Mouse (Mus musculus): ENCODE data around the gene Rimbp3. TPM values are rescaled to one million over a fixed set of nuclear protein-coding genes. Genes with fewer than 3 reads are reported as not detected.

Rimbp3 gene
- polyA plus RNA-seq, 1 experiment from 2014 or later, result 2.3 TPM

- Histone ChIP-seq H3K36me3 (peaks cover 3% of the 10 kb centered on the region; the same call in 1 of the 2 replicates), H3K4me3 (peak overlapping the region; percentile 100), H3K9me3 (no peaks in the 10 kb centered on the region), H3K4me2 (replicated peaks) (peak overlapping the region; percentile 88), H3K27ac (replicated peaks) (peak overlapping the region; percentile 67), H3K4me1 (peaks cover 15% of the 10 kb centered on the region), H3K27me3 (no peaks in the 10 kb centered on the region), H3K9ac (replicated peaks) (peak overlapping the region; percentile 99)
- WGBS, result 8% methylated on average over 24 of the region's 24 CpGs
- 0 out of 2 replicates have a peak, but pooled peaks have one; percentile 4 for ATAC-seq (ENCODE audit: low FRiP score, low read depth)
Measured at GRCm38 (mm10) chr16:17200121-17200952, 8.1 kb upstream of the Rimbp3 start.

- peak overlapping the region; percentile 67 for H3K27ac ChIP-seq (replicated peaks)
- peak overlapping the region; percentile 88 for H3K4me2 ChIP-seq (replicated peaks)
- H3K9me3 ChIP-seq, result no peaks in the 10 kb centered on the region
- under 1% methylated on average over 71 of the region's 72 CpGs for WGBS
- peak; percentile 88 for ATAC-seq (ENCODE audit: low FRiP score, low read depth)
- H3K36me3 ChIP-seq, result 0 out of 2 replicates have a peak, but pooled peaks cover 3% of the 10 kb centered on the region
- peaks cover 15% of the 10 kb centered on the region for H3K4me1 ChIP-seq
- H3K9ac ChIP-seq (replicated peaks), result peak overlapping the region; percentile 99
- H3K4me3 ChIP-seq, result peak overlapping the region; percentile 100
- H3K27me3 ChIP-seq, result peaks cover 2% of the 10 kb centered on the region; the same call in 1 of the 2 replicates
Measured at GRCm38 (mm10) chr16:17200953-17201707, 7.3 kb upstream of the Rimbp3 start.

GRCm38 (mm10) chr16:17201977-17202376 lies 6.4 kb upstream of the Rimbp3 start:
- Histone ChIP-seq H3K4me2 (replicated peaks) (no peak overlapping the region), H3K9ac (replicated peaks) (no peak overlapping the region), H3K9me3 (no peaks in the 10 kb centered on the region), H3K4me3 (0 out of 2 replicates have a peak overlapping the region, but pooled peaks have one; percentile 100), H3K27me3 (peaks cover 10% of the 10 kb centered on the region), H3K27ac (replicated peaks) (no peak overlapping the region), H3K36me3 (0 out of 2 replicates have a peak, but pooled peaks cover 3% of the 10 kb centered on the region), H3K4me1 (peaks cover 15% of the 10 kb centered on the region)
- 63% methylated on average over 2 of the region's 2 CpGs for WGBS
- no peak for ATAC-seq (ENCODE audit: low FRiP score, low read depth)

GRCm38 (mm10) chr16:17202549-17202948 lies 5.9 kb upstream of the Rimbp3 start, which contains the start of gene Ube2l3:
TSS of gene Ube2l3 (minus strand) at chr16:17202649.
- Histone ChIP-seq H3K9me3 (no peaks in the 10 kb centered on the region), H3K4me2 (replicated peaks) (peak within 1 kb of the TSS; percentile 88; the same call in 1 of the 2 replicates), H3K4me3 (peak within 1 kb of the TSS; percentile 100), H3K27ac (replicated peaks) (no peak within 1 kb of the TSS), H3K36me3 (0 out of 2 replicates have a peak, but pooled peaks cover 3% of the 10 kb centered on the region), H3K4me1 (peaks cover 15% of the 10 kb centered on the region), H3K9ac (replicated peaks) (peak within 1 kb of the TSS; percentile 99; the same call in 1 of the 2 replicates), H3K27me3 (peaks cover 12% of the 10 kb centered on the region)
- ATAC-seq (ENCODE audit: low FRiP score, low read depth), result no peak
- WGBS, result 90% methylated on average over 1 of the region's 1 CpGs

- no peak overlapping the region for H3K27ac ChIP-seq (replicated peaks)
- no peaks in the 10 kb centered on the region for H3K36me3 ChIP-seq
- WGBS, result 9% methylated on average over 6 of the region's 6 CpGs
- peaks cover 18% of the 10 kb centered on the region for H3K27me3 ChIP-seq
- no peak overlapping the region for H3K9ac ChIP-seq (replicated peaks)
- ATAC-seq (ENCODE audit: low FRiP score, low read depth), result no peak
- H3K4me3 ChIP-seq, result no peak overlapping the region
- H3K4me1 ChIP-seq, result peaks cover 13% of the 10 kb centered on the region
- H3K4me2 ChIP-seq (replicated peaks), result no peak overlapping the region
- no peaks in the 10 kb centered on the region for H3K9me3 ChIP-seq
Measured at GRCm38 (mm10) chr16:17204990-17205389, 3.4 kb upstream of the Rimbp3 start.

- H3K4me1 ChIP-seq, result peaks cover 16% of the 10 kb centered on the region
- peak overlapping the region; percentile 80 for H3K4me2 ChIP-seq (replicated peaks)
- ATAC-seq (ENCODE audit: low FRiP score, low read depth), result peak; percentile 1; the same call in 1 of the 2 replicates
- 2% methylated on average over 37 of the region's 37 CpGs for WGBS
- peak overlapping the region; percentile 94 for H3K27ac ChIP-seq (replicated peaks)
- H3K9me3 ChIP-seq, result no peaks in the 10 kb centered on the region
- H3K36me3 ChIP-seq, result no peaks in the 10 kb centered on the region
- H3K27me3 ChIP-seq, result peaks cover 33% of the 10 kb centered on the region
- H3K9ac ChIP-seq (replicated peaks), result peak overlapping the region; percentile 65
- H3K4me3 ChIP-seq, result peak overlapping the region; percentile 55
Measured at GRCm38 (mm10) chr16:17209404-17209960, 1.1 kb downstream of the Rimbp3 start.

- Histone ChIP-seq H3K4me1 (peaks cover 16% of the 10 kb centered on the region), H3K27me3 (peaks cover 33% of the 10 kb centered on the region), H3K9me3 (no peaks in the 10 kb centered on the region), H3K36me3 (no peaks in the 10 kb centered on the region), H3K4me3 (peak overlapping the region; percentile 55), H3K4me2 (replicated peaks) (peak overlapping the region; percentile 80), H3K27ac (replicated peaks) (peak overlapping the region; percentile 35; the same call in 1 of the 2 replicates), H3K9ac (replicated peaks) (peak overlapping the region; percentile 65; the same call in 1 of the 2 replicates)
- peak; percentile 61 for ATAC-seq (ENCODE audit: low FRiP score, low read depth)
- WGBS, result 8% methylated on average over 48 of the region's 48 CpGs
Measured at GRCm38 (mm10) chr16:17209981-17210838, 1.8 kb downstream of the Rimbp3 start.

- no peaks in the 10 kb centered on the region for H3K4me1 ChIP-seq
- H3K9me3 ChIP-seq, result no peaks in the 10 kb centered on the region
- H3K9ac ChIP-seq (replicated peaks), result no peak overlapping the region
- H3K27me3 ChIP-seq, result no peaks in the 10 kb centered on the region
- no peak overlapping the region for H3K27ac ChIP-seq (replicated peaks)
- H3K4me2 ChIP-seq (replicated peaks), result no peak overlapping the region
- no peak overlapping the region for H3K4me3 ChIP-seq
- H3K36me3 ChIP-seq, result no peaks in the 10 kb centered on the region
- WGBS, result 73% methylated on average over 8 of the region's 8 CpGs
- ATAC-seq (ENCODE audit: low FRiP score, low read depth), result no peak
Measured at GRCm38 (mm10) chr16:17216934-17217633, 8.7 kb downstream of the Rimbp3 start.

- Histone ChIP-seq H3K4me1 (no peaks in the 10 kb centered on the region), H3K4me3 (no peak overlapping the region), H3K4me2 (replicated peaks) (no peak overlapping the region), H3K27me3 (no peaks in the 10 kb centered on the region), H3K27ac (replicated peaks) (no peak overlapping the region), H3K36me3 (no peaks in the 10 kb centered on the region), H3K9me3 (no peaks in the 10 kb centered on the region), H3K9ac (replicated peaks) (no peak overlapping the region)
- ATAC-seq (ENCODE audit: low FRiP score, low read depth), result no peak
- 30% methylated on average over 7 of the region's 7 CpGs for WGBS
Measured at GRCm38 (mm10) chr16:17220127-17220733, 11.8 kb downstream of the Rimbp3 start.

GRCm38 (mm10) chr16:17222197-17222596 lies 13.8 kb downstream of the Rimbp3 start:
- no peaks in the 10 kb centered on the region for H3K36me3 ChIP-seq
- no peaks in the 10 kb centered on the region for H3K4me1 ChIP-seq
- peak; percentile 100 for ATAC-seq (ENCODE audit: low FRiP score, low read depth)
- WGBS, result 34% methylated on average over 25 of the region's 25 CpGs
- H3K27me3 ChIP-seq, result no peaks in the 10 kb centered on the region
- no peaks in the 10 kb centered on the region for H3K9me3 ChIP-seq
- no peak overlapping the region for H3K4me3 ChIP-seq
- H3K4me2 ChIP-seq (replicated peaks), result no peak overlapping the region
- H3K27ac ChIP-seq (replicated peaks), result no peak overlapping the region
- no peak overlapping the region for H3K9ac ChIP-seq (replicated peaks)

All from midbrain, embryonic 12.5 days (tissue).